Mouse (Mus musculus): Measurements from ENCODE around the gene Snx9.

Gene Snx9

DNA sequence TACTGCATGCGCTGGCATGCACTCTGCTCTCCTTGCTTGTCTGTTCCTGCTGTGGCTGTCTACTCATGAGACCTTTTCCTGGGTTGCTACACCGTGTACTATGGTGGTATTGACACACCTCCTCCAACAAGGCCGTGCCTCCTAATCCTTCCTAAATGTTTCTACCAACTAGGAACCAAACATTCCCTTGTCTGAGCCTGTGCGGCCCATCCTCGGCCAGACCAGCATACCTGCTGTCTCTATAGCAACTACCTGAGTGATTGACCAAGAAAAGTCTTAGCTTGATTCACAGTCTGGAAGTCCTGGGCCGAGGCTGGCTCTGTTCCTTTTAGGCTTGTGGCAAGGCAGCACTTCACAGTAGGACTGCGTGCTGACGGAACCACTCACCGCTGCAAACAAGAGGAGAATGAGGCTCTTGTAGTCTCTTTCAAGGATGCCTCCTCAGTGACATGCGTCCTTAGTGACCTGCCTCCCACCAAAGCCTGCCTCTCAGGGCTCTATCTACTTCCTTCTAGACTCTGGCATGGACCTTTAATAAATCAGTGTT is 36.6 kb downstream of the Snx9 start:
- no peak for DNase-seq (ENCODE audit: low read depth in 1 of 2, low spot score in 2 of 2)

GRCm38 (mm10) chr17:5878878-5879277 is 37.7 kb downstream of the Snx9 start:
- DNase-seq (ENCODE audit: low read depth in 1 of 2, low spot score in 2 of 2), result no peak

DNA sequence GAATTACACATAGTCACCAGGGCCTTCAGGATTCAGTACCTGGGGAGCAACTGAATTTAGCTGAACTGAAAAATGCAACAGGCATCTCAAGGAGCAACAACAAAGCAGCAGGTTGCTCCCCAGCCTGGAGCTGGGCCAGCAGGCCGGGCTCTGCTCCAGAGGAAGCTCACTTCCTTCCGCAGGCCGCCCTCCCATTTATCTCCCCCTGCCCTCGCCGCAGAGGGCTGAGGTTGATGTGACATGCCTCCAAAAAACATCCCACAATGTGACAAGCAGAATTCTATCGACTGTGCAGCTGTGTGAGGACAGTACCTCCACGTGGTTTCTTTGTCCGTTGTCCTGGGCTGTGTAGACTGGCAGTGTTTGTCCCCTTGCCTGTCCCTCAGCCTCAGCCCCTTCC is 44.3 kb downstream of the Snx9 start:
- DNase-seq (ENCODE audit: low read depth in 1 of 2, low spot score in 2 of 2), result no peak

- no peak for DNase-seq (ENCODE audit: low read depth in 1 of 2, low spot score in 2 of 2)
These were observed 45.2 kb downstream of the Snx9 start for GRCm38 (mm10) chr17:5886181-5886810.

DNA sequence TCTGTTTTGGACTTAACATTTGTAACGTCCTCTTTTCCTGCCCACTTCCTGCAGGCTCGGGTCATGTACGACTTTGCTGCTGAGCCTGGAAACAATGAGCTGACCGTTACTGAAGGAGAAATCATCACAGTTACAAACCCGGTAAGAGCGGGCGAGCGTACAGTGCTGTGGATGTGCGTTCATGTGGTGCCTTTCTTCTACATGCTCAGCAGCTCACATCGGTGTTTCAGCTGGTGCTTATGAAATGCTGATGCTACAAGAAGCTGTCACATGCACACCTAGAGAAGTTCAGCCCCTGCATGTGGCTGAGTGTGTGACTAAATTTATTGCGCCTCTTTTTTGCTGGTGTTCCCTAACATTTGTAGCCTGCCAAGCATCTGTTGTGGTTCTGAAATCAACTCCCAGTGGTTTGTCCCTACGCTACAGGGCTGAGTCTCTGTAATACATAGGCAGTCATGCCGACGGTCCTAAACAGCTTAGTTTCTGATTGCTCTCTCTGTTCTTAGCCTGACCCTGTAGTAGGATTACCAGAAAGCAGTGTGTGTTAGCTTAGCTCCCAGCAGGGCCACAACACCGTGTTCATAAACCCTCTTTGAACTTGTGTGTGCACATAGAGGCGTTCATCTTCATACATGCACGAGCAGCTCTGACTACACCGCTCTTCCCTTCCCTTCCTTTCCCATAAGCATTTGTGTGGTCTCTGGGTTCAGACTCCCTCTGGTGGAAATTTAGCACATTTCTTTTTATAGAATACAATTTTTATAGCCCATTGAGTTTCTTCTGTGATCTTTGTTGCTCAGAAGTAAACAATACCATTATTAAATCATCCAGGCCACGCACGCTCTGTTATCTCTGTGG is 46.0 kb downstream of the Snx9 start:
- no peak for DNase-seq (ENCODE audit: low read depth in 1 of 2, low spot score in 2 of 2)

DNA sequence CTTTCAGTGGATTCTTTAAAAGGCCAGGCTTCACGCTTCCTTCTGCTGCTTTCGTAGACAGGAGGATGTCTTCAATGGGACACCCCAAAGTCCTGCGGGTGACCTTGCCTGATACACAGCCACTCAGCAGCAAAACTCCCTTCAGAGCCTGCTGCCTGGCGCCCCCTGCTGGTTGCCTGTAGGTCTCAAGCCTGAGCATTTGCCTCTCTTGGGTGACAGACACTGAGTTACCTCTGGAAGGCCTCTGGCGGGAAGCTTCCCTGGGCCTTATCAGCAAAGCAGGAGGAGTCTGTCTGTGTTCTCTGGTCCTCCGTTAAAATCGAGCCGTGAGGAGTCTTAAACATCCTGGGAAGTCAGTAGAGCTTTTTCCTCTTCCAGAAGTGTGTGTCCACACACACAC is 49.3 kb downstream of the Snx9 start:
- DNase-seq (ENCODE audit: low read depth in 1 of 2, low spot score in 2 of 2), result peak; percentile 43 to 67

DNA sequence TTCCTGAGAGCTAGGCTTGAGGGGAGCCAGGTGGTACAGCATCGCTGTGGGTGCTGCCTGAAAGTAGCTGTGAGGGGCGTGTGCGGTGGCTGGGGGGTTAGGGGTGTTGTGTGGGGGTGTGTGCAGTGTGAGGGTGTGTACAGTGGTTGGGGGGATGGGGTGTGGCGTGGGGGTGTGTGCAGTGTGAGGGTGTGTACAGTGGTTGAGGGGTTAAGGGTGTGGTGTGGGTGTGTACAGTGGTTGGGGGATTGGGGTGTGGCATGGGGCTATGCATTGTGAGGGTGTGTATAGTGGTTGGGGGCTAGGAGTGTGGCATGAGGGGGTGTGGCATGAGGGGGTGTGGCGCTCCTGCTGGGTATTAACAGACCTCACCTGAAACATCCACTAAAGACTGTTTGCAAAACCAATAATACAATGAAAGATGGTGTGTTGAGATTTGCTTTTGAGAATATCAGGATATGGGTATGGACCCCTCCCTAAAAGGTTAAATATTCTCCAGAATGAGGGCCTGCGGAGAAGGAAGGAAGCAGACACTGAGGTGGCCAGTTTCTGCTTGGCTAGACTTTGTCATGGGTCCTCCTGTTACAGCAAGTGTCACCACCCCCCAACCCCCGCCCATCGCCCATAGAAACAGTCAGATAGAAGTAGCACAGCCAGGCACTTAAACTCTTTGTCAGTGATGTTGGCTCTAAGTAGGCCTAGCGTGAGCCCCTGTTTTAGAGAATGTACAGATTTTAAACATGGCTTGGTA is 51.0 kb downstream of the Snx9 start:
- no peak for DNase-seq (ENCODE audit: low read depth in 1 of 2, low spot score in 2 of 2)

GRCm38 (mm10) chr17:5893092-5893491 is 52.0 kb downstream of the Snx9 start:
- no peak for DNase-seq (ENCODE audit: low read depth in 1 of 2, low spot score in 2 of 2)

GRCm38 (mm10) chr17:5893574-5894148 is 52.5 kb downstream of the Snx9 start:
- no peak for DNase-seq (ENCODE audit: low read depth in 1 of 2, low spot score in 2 of 2)

GRCm38 (mm10) chr17:5896066-5896465 is 54.9 kb downstream of the Snx9 start:
- DNase-seq (ENCODE audit: low read depth in 1 of 2, low spot score in 2 of 2), result no peak

- no peak for DNase-seq (ENCODE audit: low read depth in 1 of 2, low spot score in 2 of 2)
These were observed 55.5 kb downstream of the Snx9 start for GRCm38 (mm10) chr17:5896607-5897006.

- no peak for DNase-seq (ENCODE audit: low read depth in 1 of 2, low spot score in 2 of 2)
These were observed 56.4 kb downstream of the Snx9 start for GRCm38 (mm10) chr17:5897326-5898200.

DNA sequence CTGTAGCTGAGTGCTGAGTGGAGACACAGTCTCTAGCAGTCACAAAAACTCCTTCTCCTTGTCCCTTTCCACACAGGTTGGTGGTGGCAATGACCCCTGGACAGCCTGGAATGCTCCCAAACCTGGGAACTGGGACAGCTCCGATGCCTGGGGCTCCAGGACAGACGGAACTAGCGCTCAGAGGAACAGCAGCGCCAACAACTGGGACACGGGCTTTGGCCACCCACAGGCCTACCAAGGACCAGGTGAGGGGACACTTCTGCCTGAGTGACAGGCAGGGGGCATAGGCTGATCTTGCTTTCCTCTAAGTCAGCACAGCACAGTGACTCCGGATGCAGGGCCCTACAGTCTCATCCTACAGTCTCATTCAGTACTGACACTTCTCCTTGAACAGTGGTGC is 58.1 kb downstream of the Snx9 start:
- no peak for DNase-seq (ENCODE audit: low read depth in 1 of 2, low spot score in 2 of 2)

- DNase-seq (ENCODE audit: low read depth in 1 of 2, low spot score in 2 of 2), result no peak
These were observed 60.3 kb downstream of the Snx9 start for GRCm38 (mm10) chr17:5901381-5901780.

- DNase-seq (ENCODE audit: low read depth in 1 of 2, low spot score in 2 of 2), result no peak
These were observed 62.6 kb downstream of the Snx9 start for GRCm38 (mm10) chr17:5903630-5904301.

GRCm38 (mm10) chr17:5909681-5910080 is 68.6 kb downstream of the Snx9 start:
- no peak for DNase-seq (ENCODE audit: low read depth in 1 of 2, low spot score in 2 of 2)

GRCm38 (mm10) chr17:5911591-5911990 is 70.5 kb downstream of the Snx9 start:
- DNase-seq (ENCODE audit: low read depth in 1 of 2, low spot score in 2 of 2), result no peak

DNA sequence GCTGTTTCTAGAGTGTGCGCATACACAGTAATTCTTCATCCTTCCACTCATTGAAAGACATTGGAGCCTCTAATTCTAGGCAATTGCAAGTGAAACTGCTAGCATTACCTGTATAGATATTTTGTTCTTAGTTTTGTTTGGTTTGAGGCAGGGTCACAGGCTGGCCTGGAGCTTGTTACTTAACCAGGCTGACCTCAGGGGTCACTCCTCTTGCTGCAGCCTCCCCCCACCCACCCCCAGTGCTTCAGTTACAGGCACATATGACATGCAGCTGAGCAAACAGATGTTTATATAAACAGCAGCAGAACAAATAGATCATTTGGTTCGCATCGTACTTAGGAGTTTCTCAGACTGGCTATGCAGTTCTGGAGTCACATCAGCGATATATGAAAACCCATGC is 71.7 kb downstream of the Snx9 start:
- no peak for DNase-seq (ENCODE audit: low read depth in 1 of 2, low spot score in 2 of 2)

GRCm38 (mm10) chr17:5914217-5914616 is 73.1 kb downstream of the Snx9 start:
- no peak for DNase-seq (ENCODE audit: low read depth in 1 of 2, low spot score in 2 of 2)

DNA sequence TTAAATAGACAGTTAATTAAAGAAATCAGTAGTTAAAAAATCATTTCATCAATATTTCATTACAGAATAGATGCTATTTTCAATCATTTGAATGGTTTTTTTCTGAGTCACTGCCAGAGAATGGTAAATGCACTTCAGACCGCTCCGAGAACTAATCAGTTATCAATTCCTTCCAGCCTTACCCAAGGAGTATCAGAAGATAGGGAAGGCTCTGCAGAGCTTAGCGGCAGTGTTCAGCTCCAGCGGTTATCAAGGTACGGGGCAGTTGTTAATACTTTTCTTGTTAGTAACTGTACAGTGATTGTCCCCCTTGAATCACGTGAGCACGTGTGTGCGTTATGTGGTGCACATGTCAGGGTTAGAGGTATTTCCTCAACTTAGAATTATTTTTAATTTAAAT is 80.8 kb downstream of the Snx9 start:
- DNase-seq (ENCODE audit: low read depth in 1 of 2, low spot score in 2 of 2), result no peak
